Mouse (Mus musculus) forebrain, embryonic 16.5 days (tissue): ENCODE data around the gene Shank1. TPM values are rescaled to one million over a fixed set of nuclear protein-coding genes. Genes with fewer than 3 reads are reported as not detected.
"Not testable (repeated sequence)": the region's sequence is repeated elsewhere in the genome, so short reads cannot be mapped to it uniquely, and the experiment has no call there.

Experiments used
- ATAC-seq: fragments of 200-750 bp; cut with Nextera tagmentation; 2 replicates; pipeline ENCODE4 v1.8.0; 2017; ENCODE audit warnings: mild to moderate bottlenecking, moderate library complexity
- H3K27ac ChIP-seq: fragments of 300-500 bp; sonication (generic); 2 replicates; pipeline ENCODE4 v1.5.1; 2014; ENCODE audit warnings: low read length, control low read depth
- H3K27me3 ChIP-seq: fragments of 300-500 bp; sonication (generic); replicated peaks from 2 replicates; pipeline ENCODE4 v1.6.1; 2014; ENCODE audit warnings: low read length; ENCODE audit not compliant: control insufficient read depth, insufficient read depth
- H3K36me3 ChIP-seq: fragments of 300-500 bp; sonication (generic); 2 replicates; pipeline ENCODE4 v1.6.1; 2014; ENCODE audit not compliant: control insufficient read depth, insufficient read depth
- H3K4me1 ChIP-seq: fragments of 300-500 bp; sonication (generic); replicated peaks from 2 replicates; pipeline ENCODE4 v1.6.1; 2014; ENCODE audit warnings: low read length; ENCODE audit not compliant: control insufficient read depth, insufficient read depth
- H3K4me2 ChIP-seq: fragments of 300-500 bp; sonication (generic); 2 replicates; pipeline ENCODE4 v1.6.1; 2014; ENCODE audit warnings: mild to moderate bottlenecking, low read length, control low read depth
- H3K4me3 ChIP-seq: fragments of 300-500 bp; sonication (generic); replicated peaks from 2 replicates; pipeline ENCODE4 v1.5.1; 2014; ENCODE audit warnings: mild to moderate bottlenecking, low read length, control low read depth
- H3K9ac ChIP-seq: fragments of 300-500 bp; sonication (generic); replicated peaks from 2 replicates; pipeline ENCODE4 v1.6.1; 2014; ENCODE audit warnings: low read depth, low read length, control low read depth
- H3K9me3 ChIP-seq: fragments of 300-500 bp; sonication (generic); 2 replicates; pipeline ENCODE4 v1.6.1; 2016; ENCODE audit warnings: low read length; ENCODE audit not compliant: control insufficient read depth
- WGBS: fragments of 180-500 bp; shearing (Covaris S2); extraction: QIAGEN DNeasy Blood & Tissue Kit; methylation state at CpG from one replicate; pipeline ENCODE4 v1.1.7; 2014; 5-methylcytosine and 5-hydroxymethylcytosine counted together
- polyA plus RNA-seq: library from polyadenylated mRNA; unstranded; fragments of >200 nt; fragmentation: Nextera tagmentation; extraction: Ambion mirVana; gene quantifications from 2 replicates; pipeline ENCODE4 v1.2.1, GENCODE M21; 2015

Gene Shank1
- polyA plus RNA-seq, 1 experiment from 2014 or later = 26.5 TPM

GRCm38 (mm10) chr7:44297501-44297900, 12.6 kb upstream of the Shank1 start:
- H3K9ac ChIP-seq, ATAC-seq, H3K9me3 ChIP-seq, H3K4me2 ChIP-seq, H3K4me3 ChIP-seq, H3K27ac ChIP-seq, H3K27me3 ChIP-seq, H3K4me1 ChIP-seq, H3K36me3 ChIP-seq: not testable (repeated sequence)
- 92% methylated on average over 2 of the region's 2 CpGs for WGBS

DNA sequence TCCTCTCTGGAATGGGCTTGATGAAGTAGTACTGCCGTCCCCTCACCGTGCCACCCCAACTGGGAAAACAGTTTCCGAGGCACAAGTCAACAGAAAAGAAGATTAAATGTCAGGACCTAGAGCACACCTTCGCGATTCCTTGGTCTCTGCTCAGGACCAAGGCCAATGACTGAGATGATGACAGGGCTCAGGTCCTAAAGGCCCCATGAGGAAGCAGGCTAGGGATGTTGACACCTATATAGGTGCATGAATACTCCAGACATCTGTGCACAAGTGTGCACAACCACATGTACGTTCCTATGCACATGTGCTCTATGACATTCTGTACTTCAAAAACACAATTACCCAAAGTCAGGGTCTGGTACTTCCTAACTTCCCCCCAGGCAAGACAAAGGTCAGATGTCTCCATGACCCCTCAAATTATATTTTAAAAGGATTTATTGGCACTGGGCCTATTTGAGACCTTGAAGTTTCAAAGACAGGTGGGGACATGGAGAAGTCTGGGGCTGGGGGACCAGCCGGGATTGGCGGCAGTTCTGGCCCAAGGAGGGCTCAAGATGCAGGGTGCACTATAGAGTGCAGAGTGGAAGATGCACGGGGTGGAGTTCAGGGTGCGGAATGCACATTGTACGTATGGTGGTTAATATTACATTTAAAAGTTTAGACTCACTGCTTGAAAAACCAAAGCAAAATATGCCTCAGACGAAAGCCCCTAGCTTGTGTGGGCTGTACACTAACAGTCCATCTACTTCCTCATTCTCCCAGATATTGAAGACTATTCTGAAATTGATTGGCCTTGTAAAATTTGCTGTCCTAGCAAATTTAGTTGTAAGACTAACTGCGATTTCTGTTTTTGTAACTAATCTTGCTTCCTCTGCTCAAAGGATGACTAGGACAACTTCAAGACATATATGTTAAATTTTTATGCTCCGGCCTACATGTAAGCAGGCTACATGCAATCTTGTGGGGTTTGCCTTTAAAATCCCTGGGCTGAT, 6.4 kb upstream of the Shank1 start:
- peak overlapping the region; percentile 97 for H3K9ac ChIP-seq
- no peaks in the 10 kb centered on the region for H3K9me3 ChIP-seq
- H3K4me1 ChIP-seq = peaks cover 14% of the 10 kb centered on the region
- peak overlapping the region; percentile 78 for H3K4me3 ChIP-seq
- H3K27ac ChIP-seq = peak overlapping the region; percentile 95
- H3K27me3 ChIP-seq = no peaks in the 10 kb centered on the region
- H3K4me2 ChIP-seq = peak overlapping the region; percentile 87
- 86% methylated on average over 14 of the region's 14 CpGs for WGBS
- H3K36me3 ChIP-seq = no peaks in the 10 kb centered on the region
- no peak for ATAC-seq

DNA sequence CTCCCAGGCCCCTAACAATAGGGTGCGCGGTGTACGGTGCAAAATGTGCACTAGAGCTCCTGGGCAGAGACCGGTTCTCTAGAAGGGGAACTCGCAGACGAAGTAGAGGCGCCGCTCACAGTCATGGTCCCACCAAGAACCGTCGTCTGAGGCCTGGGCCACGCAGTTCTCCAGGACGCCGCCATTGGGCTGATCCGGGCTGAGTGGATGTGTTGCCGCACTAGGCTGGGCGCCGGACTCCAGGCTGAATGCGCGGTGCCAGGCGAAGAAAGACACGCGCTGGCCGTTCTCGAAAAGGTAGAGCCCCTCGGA, 5.6 kb upstream of the Shank1 start:
- H3K4me2 ChIP-seq = peak overlapping the region; percentile 87
- H3K9ac ChIP-seq = peak overlapping the region; percentile 97
- peak; percentile 47 for ATAC-seq
- no peaks in the 10 kb centered on the region for H3K9me3 ChIP-seq
- WGBS = under 1% methylated on average over 25 of the region's 25 CpGs
- no peaks in the 10 kb centered on the region for H3K36me3 ChIP-seq
- peaks cover 14% of the 10 kb centered on the region for H3K4me1 ChIP-seq
- H3K27ac ChIP-seq = peak overlapping the region; percentile 95
- H3K27me3 ChIP-seq = no peaks in the 10 kb centered on the region
- peak overlapping the region; percentile 78 for H3K4me3 ChIP-seq

GRCm38 (mm10) chr7:44304775-44305641, 5.0 kb upstream of the Shank1 start:
- ATAC-seq = peak; percentile 94
- Histone ChIP-seq H3K4me1 (peaks cover 14% of the 10 kb centered on the region), H3K36me3 (no peaks in the 10 kb centered on the region), H3K4me3 (peak overlapping the region; percentile 78), H3K27me3 (no peaks in the 10 kb centered on the region), H3K9ac (peak overlapping the region; percentile 97), H3K27ac (peak overlapping the region; percentile 95), H3K4me2 (peak overlapping the region; percentile 87), H3K9me3 (no peaks in the 10 kb centered on the region)
- under 1% methylated on average over 49 of the region's 49 CpGs for WGBS

DNA sequence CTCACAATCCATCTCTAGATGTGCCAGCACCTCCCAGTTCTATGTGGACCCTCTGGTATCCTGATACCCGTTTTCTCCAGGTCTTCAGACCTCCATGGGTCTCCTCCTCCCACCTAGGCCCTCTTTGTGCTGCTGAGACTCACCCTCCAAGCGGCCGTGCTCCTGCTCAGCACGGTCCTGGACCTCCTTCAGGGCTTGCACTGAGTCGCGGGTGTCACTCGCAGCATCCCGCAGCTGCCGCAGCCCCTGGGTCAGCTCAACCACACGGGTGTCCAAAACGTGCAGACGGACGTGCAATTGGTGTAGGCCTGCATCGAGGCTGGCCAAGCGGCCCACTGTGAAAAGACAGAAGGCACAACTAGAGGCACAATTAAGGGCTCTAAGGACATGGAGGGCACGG, 4.4 kb upstream of the Shank1 start:
- no peaks in the 10 kb centered on the region for H3K36me3 ChIP-seq
- peak overlapping the region; percentile 35; the same call in 1 of the 2 replicates for H3K27ac ChIP-seq
- H3K9ac ChIP-seq = no peak overlapping the region; the same call in 1 of the 2 replicates
- H3K4me2 ChIP-seq = peak overlapping the region; percentile 87
- ATAC-seq = no peak
- H3K4me1 ChIP-seq = peaks cover 18% of the 10 kb centered on the region
- no peaks in the 10 kb centered on the region for H3K27me3 ChIP-seq
- WGBS = 6% methylated on average over 16 of the region's 16 CpGs
- H3K9me3 ChIP-seq = no peaks in the 10 kb centered on the region
- H3K4me3 ChIP-seq = peak overlapping the region; percentile 78

- 66% methylated on average over 6 of the region's 6 CpGs for WGBS
- ATAC-seq = no peak
- Histone ChIP-seq H3K36me3 (no peaks in the 10 kb centered on the region), H3K4me3 (peak within 1 kb of the TSS; percentile 78; the same call in 1 of the 2 replicates), H3K9me3 (no peaks in the 10 kb centered on the region), H3K27me3 (no peaks in the 10 kb centered on the region), H3K9ac (no peak within 1 kb of the TSS; the same call in 1 of the 2 replicates), H3K4me2 (peak within 1 kb of the TSS; percentile 87), H3K4me1 (peaks cover 28% of the 10 kb centered on the region), H3K27ac (peak within 1 kb of the TSS; percentile 35; the same call in 1 of the 2 replicates)
Measured at GRCm38 (mm10) chr7:44306516-44307240, 3.4 kb upstream of the Shank1 start, which contains the start of gene Clec11a. Clec11a (minus strand) TSS chr7:44306902.

- Histone ChIP-seq H3K36me3 (no peaks in the 10 kb centered on the region), H3K9ac (no peak overlapping the region), H3K27ac (no peak overlapping the region), H3K4me2 (no peak overlapping the region), H3K9me3 (no peaks in the 10 kb centered on the region), H3K4me3 (no peak overlapping the region), H3K27me3 (no peaks in the 10 kb centered on the region), H3K4me1 (peaks cover 33% of the 10 kb centered on the region)
- 53% methylated on average over 9 of the region's 9 CpGs for WGBS
- no peak for ATAC-seq
Measured at GRCm38 (mm10) chr7:44307261-44308020, 2.6 kb upstream of the Shank1 start.

DNA sequence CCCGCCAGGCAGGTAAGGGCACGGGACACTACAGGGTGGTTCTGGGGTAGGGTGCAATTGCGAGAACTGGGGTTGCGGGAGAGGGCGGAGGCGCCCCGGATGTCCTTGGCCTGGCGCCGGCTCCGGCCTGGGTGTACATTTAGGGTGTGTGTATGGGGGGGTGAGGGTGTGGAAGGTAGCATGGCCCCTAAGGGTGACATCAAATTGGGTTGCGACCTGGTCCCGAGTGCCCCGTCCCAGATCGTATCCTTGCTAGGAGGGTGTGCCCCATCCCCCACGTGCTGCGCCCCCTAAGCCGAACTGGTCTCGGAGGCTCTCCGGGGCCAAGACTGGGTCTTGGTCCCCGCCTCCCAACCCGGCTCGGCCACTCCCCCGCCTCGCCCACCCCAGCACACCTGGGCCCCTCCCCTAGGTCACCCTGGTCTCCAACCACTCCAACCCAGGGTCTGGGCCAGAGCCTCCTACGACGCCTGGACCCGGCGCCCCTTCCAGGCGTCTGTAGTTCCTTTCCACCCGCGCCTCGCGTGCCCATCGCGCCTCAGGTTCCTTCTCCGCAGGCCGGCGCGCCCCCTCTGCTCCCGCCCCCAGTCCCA, 328 bp downstream of the Shank1 start:
- no peaks in the 10 kb centered on the region for H3K9me3 ChIP-seq
- H3K4me3 ChIP-seq = peak overlapping the region; percentile 71
- H3K9ac ChIP-seq = peak overlapping the region; percentile 83
- no peaks in the 10 kb centered on the region for H3K27me3 ChIP-seq
- 0% methylated on average over 31 of the region's 40 CpGs for WGBS
- H3K4me2 ChIP-seq = peak overlapping the region; percentile 87
- peaks cover 25% of the 10 kb centered on the region for H3K4me1 ChIP-seq
- H3K27ac ChIP-seq = peak overlapping the region; percentile 56
- peaks cover 8% of the 10 kb centered on the region for H3K36me3 ChIP-seq
- peak; percentile 18 for ATAC-seq
